Mouse (Mus musculus) gastrocnemius, postnatal 10 days (tissue): ENCODE data around the gene Nr2c2. TPM values are rescaled to one million over a fixed set of nuclear protein-coding genes. Genes with fewer than 3 reads are reported as not detected.
A peak's percentile ranks its signal among the peaks of the same experiment; 100 is the strongest.

Experiments
- DNase-seq: peaks from one replicate; pipeline ENCODE4 v3.0.0; 2021; ENCODE audit warnings: mixed read lengths
- total RNA-seq, 2 experiments: library from RNA; stranded (reverse); gene quantifications; 2 replicates each; pipeline ENCODE4 v1.2.3; 2021

Nr2c2 gene
- total RNA-seq, 2 experiments from 2014 or later: 27.5 to 32.6 TPM

DNA sequence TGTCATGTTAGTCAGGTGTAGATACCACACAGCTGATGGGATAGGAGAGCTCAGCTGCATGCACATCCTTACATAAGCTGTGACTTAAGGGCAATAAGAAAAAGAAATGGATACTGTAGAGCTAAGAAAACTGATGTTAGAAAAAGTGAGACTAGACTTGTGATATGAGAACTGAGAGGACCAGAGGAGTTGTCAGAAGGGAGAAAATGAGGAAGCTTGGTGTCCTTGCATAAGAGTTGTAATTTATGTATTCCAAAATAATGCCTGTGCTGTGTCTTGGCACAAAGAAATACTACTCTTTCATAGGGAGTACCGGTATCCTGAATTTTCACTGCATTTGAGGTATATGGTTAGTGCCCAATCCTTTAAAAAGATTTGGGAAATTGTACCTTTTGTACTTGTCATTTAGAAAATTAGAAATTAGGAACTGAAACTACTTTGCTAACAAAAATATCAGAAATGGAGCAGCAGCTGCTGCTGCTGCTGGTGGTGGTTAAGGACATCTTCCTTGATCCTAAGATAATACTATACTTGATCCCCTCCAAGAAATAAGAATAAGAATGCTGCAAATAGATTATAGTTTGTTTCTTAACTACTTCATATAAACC, 35.8 kb downstream of the Nr2c2 start:
- DNase-seq: no peak

DNA sequence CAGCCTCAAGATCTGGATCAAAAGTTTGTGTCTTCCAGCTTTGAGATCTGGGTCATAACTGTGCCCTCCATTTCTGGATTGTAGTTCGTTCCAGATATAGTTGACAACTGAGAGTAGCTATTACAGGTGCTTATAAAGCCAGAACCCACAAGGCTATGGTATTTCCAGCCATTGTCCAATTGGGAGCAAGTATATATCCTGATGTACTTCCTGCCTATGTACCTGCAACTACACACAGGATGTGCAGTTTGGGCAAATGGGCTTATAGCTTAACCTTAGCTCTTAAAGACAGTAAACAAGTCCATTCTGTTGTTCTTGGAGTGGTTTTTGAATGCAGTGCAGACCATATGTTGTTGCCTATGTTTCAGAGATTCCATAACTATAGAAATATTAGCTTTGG, 40.3 kb downstream of the Nr2c2 start:
- DNase-seq: no peak

DNA sequence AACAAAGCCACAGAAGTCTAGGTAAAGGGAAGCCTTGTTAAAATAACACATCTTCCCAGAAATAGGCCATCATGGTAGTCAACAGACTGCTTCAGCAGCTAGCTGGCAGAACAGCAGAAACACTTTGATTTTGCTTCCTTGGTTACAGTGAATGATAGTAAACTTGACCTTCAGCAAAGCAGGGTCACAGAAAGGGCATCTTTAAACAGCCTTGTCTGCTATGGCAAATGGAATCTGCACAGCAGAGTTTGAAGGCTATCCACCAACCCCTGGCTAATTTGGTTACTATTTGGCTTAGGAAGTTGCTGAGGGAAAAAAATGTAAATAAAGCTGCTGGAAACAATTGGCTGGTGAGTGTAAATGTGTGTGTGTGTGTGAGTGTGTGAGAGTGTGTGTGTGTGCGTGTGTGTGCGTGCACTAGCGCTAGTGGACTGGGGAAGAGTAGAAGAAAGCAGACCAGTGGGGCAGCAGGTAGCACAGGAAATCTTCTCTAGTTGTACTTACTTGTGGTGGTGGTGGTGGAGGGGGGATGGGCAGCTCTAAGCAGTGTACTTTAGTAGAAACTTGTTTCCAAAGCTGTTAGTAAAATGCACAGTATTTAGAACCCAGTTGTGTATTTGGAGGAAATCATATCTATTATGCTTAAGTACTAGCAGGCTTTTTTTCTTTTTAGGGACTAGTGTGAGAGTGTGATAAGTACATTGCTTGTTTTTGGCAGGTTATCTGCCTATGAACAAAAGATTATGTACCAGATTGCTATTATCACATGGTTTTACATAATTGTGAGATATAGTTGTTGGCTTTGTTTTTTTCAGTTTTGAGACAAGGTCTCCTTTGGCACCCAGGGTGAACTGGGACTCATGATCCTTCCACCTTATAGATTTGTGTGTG, 41.1 kb downstream of the Nr2c2 start:
- no peak for DNase-seq

GRCm38 (mm10) chr6:92133617-92134016, 42.4 kb downstream of the Nr2c2 start:
- DNase-seq: no peak

GRCm38 (mm10) chr6:92136356-92136755, 45.2 kb downstream of the Nr2c2 start:
- DNase-seq: no peak

DNA sequence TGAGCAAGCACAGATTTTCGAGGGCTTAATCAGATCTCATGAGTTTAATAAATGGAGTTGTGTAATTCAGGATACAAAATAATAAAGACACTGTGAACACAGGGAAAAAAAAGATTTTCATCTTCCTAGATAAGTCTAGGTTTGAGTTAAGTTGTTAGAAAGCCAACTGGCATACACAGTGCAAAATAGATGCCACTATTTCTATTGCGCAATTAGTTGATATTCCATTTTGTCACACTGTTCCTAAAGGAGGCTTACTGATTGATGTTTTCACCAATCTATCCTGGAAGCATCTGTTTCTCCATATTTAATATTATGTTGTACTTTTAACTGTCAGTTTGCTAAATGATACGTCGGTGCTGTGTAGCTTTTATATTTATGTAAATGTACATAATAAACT, 54.7 kb downstream of the Nr2c2 start:
- no peak for DNase-seq

GRCm38 (mm10) chr6:92153774-92154173, 62.6 kb downstream of the Nr2c2 start:
- DNase-seq: no peak

DNA sequence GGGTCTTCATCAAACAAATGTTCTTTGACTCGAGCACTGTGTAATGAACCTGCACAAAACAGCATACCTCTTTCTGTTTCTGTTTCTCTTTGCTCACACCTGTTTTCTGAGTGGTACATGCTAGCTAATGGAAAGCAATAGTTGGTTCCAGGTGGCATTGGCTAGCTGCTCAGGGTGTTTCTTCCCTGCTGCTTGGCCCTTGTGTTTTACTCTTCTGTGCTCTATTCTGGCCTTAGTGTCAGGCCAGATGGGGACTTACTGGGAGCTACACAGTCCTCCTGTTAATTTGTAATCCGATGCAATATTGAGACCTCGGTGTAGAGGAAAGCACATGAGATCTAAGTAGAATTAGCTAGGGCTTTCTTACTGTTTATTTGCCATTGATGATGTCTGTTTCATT, 67.6 kb downstream of the Nr2c2 start:
- DNase-seq: no peak

DNA sequence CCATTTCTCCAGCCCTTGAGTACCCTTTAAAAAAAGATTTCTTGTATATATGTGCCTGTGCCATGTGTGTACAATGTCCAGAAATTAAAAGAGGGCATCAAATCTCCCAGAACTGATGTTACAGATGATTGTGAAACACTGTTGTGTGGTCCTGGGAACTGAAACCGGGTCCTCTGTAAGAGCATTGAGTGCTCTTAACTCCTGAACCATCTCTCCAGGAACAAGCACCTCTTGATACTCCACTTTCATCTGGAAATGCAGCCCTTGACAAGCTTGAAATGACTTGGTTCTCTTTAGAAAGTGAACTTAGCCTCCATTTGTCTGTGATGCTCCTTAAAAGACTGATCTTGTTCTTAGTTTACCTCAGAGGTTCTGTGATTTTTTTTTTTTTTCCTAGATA, 71.5 kb downstream of the Nr2c2 start:
- DNase-seq: no peak

GRCm38 (mm10) chr6:92176450-92176849, 85.3 kb downstream of the Nr2c2 start:
- no peak for DNase-seq

DNA sequence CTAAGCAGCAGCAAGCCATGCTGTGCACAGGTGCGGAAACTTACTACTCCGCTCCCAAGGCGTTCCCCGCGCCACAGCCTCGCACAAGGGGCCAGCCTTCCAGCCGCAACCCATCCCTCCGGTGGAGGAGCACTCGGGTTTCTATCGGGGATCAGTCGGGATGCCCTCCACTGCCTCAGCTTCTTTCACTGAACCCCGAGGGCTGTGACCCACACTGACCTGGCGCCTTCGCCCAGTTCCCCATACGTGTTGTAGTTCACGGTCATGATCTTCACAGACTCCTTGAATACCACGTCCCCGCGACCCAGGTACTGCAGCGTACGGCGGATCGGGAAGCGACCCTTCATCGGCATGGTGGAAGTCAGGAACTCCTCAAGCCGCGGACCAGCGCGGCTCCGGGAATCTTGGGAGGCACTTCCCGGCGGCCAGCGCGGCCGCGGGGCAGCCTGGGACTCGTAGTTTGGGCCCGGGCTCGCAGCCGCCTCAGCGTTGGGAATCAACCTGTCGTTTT, 92.5 kb downstream of the Nr2c2 start, which contains the start of gene Mrps25:
Mrps25 (minus strand) TSS at position 413 of the 511 bp plus-strand sequence.
- peak; percentile 74 for DNase-seq

DNA sequence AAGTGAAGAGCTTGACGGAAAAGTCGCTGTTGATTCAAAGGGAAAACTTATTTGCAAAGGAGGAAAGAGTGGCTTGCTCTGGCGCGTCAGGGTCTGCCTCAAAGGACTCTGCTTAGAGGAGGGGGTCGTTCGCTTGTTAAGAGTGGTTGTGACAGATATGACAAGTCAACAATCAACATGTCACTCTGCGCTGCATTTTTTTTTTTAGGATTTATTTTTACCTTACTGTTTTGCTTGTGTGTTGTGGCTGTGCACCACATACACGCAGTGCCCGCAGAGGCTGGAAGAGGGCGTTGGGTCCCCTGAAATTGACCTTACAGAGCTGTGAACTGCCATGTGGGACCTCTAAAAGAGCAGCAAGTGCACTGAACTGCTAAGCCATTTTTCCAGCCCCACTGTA, 93.0 kb downstream of the Nr2c2 start:
- DNase-seq: no peak

DNA sequence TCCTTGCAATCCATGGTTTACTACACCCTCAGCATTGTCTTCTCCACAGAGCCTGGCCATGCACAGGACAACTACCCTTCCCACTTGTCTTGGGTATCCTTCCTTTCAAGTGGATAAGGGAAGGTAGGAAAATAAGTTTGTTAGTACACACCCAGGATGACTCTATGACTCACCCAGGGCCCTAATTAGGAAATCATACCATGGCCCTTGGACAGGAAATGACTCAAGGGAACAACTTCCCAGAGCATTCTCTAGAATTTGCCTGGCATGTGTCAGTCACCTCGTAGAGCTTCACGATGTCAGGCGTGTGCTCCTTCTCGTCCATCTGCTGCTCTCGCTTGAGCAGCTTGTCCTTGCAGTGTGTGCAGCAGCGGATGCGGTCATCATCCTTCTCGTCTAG, 108.2 kb downstream of the Nr2c2 start:
- no peak for DNase-seq

GRCm38 (mm10) chr6:92214055-92214772, 123.0 kb downstream of the Nr2c2 start:
- DNase-seq: peak; percentile 12

DNA sequence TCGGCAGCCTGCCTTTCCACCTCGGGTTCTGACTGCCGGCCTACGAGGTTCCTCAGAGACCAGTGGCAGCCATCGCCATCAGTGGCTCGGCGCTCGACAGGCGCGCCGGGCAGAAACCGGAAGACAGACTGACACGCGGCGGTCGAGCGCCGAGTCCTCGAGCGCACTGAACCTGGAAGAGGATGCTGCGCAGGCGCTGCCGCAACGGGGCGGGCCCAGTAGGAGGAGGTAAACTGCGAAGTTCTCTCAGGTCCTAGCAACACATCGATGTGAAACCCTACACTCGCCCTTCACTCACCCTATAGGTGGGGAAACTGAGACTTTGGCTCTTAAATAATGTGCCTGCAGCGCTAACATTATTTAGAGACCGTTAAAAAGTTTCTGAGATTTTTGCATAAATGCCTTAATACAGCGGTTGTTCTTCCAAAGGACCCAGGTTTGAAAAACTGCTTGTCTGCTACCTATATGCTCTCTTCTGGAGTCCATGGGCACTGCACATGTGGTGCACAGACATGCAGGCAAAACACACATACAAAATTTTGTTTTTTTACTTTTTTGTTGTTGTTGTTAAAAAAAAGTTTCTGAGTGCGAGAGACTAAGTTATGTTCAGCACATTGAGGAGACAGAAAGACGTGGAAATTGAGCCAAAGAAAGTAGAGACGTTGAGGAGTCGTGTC, 123.7 kb downstream of the Nr2c2 start, which contains the start of gene Rbsn:
Rbsn (minus strand) TSS at position 153 of the 677 bp plus-strand sequence.
- DNase-seq: peak; percentile 90

- DNase-seq: peak; percentile 15
Measured at GRCm38 (mm10) chr6:92219445-92219844, 128.3 kb downstream of the Nr2c2 start.

- no peak for DNase-seq
Measured at GRCm38 (mm10) chr6:92221604-92222003, 130.4 kb downstream of the Nr2c2 start.

DNA sequence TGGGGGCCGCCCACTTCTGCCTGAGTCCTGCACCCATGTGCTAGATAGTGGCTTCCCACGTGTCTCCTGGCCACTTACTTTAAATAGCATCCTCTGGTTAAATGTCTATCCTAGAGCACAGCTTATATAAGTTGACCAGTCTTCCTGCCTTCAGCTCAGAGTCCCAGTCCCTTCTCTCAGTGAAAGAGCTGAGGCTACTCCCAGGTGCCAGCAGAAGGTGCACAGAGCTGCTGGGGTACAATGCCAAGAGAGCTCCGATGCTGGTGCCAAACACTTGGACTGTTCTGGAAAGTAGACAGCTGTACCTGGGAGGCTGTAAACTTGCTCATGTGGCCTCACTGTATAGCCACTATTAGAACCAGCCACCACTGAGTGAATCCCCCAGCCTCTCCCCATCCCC, 130.8 kb downstream of the Nr2c2 start:
- DNase-seq: no peak
